In the genomic region with DNA sequence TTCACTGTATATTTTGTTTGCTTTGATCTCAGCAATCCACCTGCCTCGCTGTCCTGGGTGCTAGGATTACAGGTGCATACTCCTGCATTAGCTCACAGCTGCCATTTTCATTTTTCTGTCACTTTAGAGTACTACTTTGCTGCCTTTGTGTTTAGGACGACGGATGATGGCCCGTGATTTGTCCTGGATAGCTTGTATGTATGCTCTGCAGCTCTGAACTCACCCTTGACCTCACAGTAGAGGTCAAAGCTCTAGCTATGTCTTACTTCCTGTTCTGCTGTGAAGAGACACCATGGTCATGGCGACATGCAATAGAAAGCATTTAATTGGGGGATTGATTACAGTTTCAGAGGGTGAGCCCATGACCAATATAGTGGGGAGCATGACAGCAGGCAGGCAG, we compare ENCODE assay signal across 29 mouse cellular contexts. TPM values are rescaled to one million over a fixed set of nuclear protein-coding genes. Genes with fewer than 3 reads are reported as not detected.
DNase-seq lines count a peak whose midpoint lies in the region; ATAC-seq lines count a peak whose summit lies in the region.
"Had no signal": no experiment of that assay in that cellular context is flagged by ENCODE, and none has a peak within 500 bp of the region (broad histone marks: within the 10 kb centered on the region; RNA-seq: fewer than 3 reads in every experiment).

No protein-coding gene starts in this region.

- no peaks in the 10 kb centered on the region for H3K9me3 ChIP-seq in heart, embryonic 10.5 days
- H3K9me3 ChIP-seq in midbrain, embryonic 13.5 days, result no peaks in the 10 kb centered on the region
- H3K9me3 ChIP-seq in midbrain, embryonic 14.5 days (ENCODE audit: control insufficient read depth, low read length), result no peaks in the 10 kb centered on the region
- H3K9me3 ChIP-seq: embryonic facial prominence, embryonic 10.5 days; embryonic facial prominence, embryonic 13.5 days; forebrain, embryonic 13.5 days; G1E; hindbrain, embryonic 12.5 days; hindbrain, embryonic 15.5 days had no signal

- H3K4me3 ChIP-seq in heart, embryonic 10.5 days, result no peak overlapping the region
- no peak overlapping the region for H3K4me3 ChIP-seq in midbrain, embryonic 13.5 days (replicated peaks)
- no peak overlapping the region for H3K4me3 ChIP-seq in midbrain, embryonic 14.5 days (replicated peaks; ENCODE audit: low read depth, low read length)
- H3K4me3 ChIP-seq: embryonic facial prominence, embryonic 10.5 days; embryonic facial prominence, embryonic 13.5 days; erythroblast, embryonic 14.5 days; forebrain, embryonic 13.5 days; gastrocnemius, adult 2 months; hindbrain, embryonic 12.5 days; hindbrain, embryonic 15.5 days had no signal

- no peak for DNase-seq in heart, embryonic 10.5 days (ENCODE audit: low spot score)
- no peak for DNase-seq in heart, adult 9 months (ENCODE audit: low spot score in 2 of 2)
- no peak for DNase-seq in midbrain, embryonic 14.5 days
- DNase-seq in ES-CJ7 (ENCODE audit: low read depth, low spot score), result peak; percentile 75
- DNase-seq in frontal cortex, postnatal 36 days (ENCODE audit: low spot score in 2 of 2), result no peak
- DNase-seq in right cerebral cortex, adult 18-20 months, result no peak
- DNase-seq: adrenal gland, adult 8-10 months; adrenal gland, postnatal 25 days; cerebellum, adult 11-12 months; cerebellum, adult 8-10 months; cerebellum, postnatal 10 days; cerebellum, postnatal 36 days; embryo, embryonic 11 days; gastrocnemius, adult 2 months; gastrocnemius, postnatal 14 days; heart, adult 18-20 months had no signal

- H3K27ac ChIP-seq in heart, embryonic 10.5 days, result peak overlapping the region; percentile 42; the same call in 1 of the 2 replicates
- no peak overlapping the region for H3K27ac ChIP-seq in midbrain, embryonic 13.5 days
- H3K27ac ChIP-seq in midbrain, embryonic 14.5 days (replicated peaks; ENCODE audit: low read depth, low read length), result no peak overlapping the region
- H3K27ac ChIP-seq: embryonic facial prominence, embryonic 10.5 days; embryonic facial prominence, embryonic 13.5 days; forebrain, embryonic 13.5 days; gastrocnemius, adult 2 months; hindbrain, embryonic 12.5 days; hindbrain, embryonic 15.5 days had no signal

- H3K4me2 ChIP-seq in midbrain, embryonic 13.5 days (replicated peaks), result no peak overlapping the region
- H3K4me2 ChIP-seq in midbrain, embryonic 14.5 days (ENCODE audit: low read length), result no peak overlapping the region
- H3K4me2 ChIP-seq: embryonic facial prominence, embryonic 13.5 days; forebrain, embryonic 13.5 days; heart, embryonic 11.5 days; hindbrain, embryonic 12.5 days; hindbrain, embryonic 15.5 days had no signal

- 0 out of 2 replicates have a peak, but pooled peaks have one; percentile 34 for ATAC-seq in midbrain, embryonic 13.5 days
- ATAC-seq in midbrain, embryonic 14.5 days (ENCODE audit: low FRiP score, low TSS enrichment), result no peak
- 0 out of 2 replicates have a peak, but pooled peaks have one; percentile 25 for ATAC-seq in granulocyte monocyte progenitor cell, adult 5-6 weeks (replicated peaks; ENCODE audit: poor library complexity, severe bottlenecking)
- ATAC-seq: activated CD4-positive, CD25-positive, alpha-beta regulatory T cell, adult 4 months; forebrain, embryonic 16.5 days; Patski had no signal

- peaks cover 15% of the 10 kb centered on the region for H3K4me1 ChIP-seq in heart, embryonic 10.5 days
- peaks cover 8% of the 10 kb centered on the region; the same call in 1 of the 2 replicates for H3K4me1 ChIP-seq in midbrain, embryonic 13.5 days (replicated peaks)
- H3K4me1 ChIP-seq in midbrain, embryonic 14.5 days (ENCODE audit: control insufficient read depth, insufficient read depth, low read length), result no peaks in the 10 kb centered on the region
- H3K4me1 ChIP-seq: embryonic facial prominence, embryonic 13.5 days; hindbrain, embryonic 15.5 days had no signal

- H3K9ac ChIP-seq in midbrain, embryonic 13.5 days (replicated peaks), result no peak overlapping the region
- H3K9ac ChIP-seq in midbrain, embryonic 14.5 days (replicated peaks; ENCODE audit: low read length), result no peak overlapping the region
- H3K9ac ChIP-seq: embryonic facial prominence, embryonic 13.5 days; forebrain, embryonic 13.5 days; hindbrain, embryonic 12.5 days; hindbrain, embryonic 15.5 days had no signal

- WGBS in heart, embryonic 10.5 days, result 66% methylated on average over 5 of the region's 5 CpGs
- 75% methylated on average over 5 of the region's 5 CpGs for WGBS in midbrain, embryonic 13.5 days
- WGBS in midbrain, embryonic 14.5 days, result 78% methylated on average over 5 of the region's 5 CpGs

- no peaks in the 10 kb centered on the region for H3K36me3 ChIP-seq in heart, embryonic 10.5 days
- H3K36me3 ChIP-seq in midbrain, embryonic 13.5 days, result no peaks in the 10 kb centered on the region
- H3K36me3 ChIP-seq in midbrain, embryonic 14.5 days (ENCODE audit: control insufficient read depth, insufficient read depth, low read length), result no peaks in the 10 kb centered on the region
- H3K36me3 ChIP-seq: embryonic facial prominence, embryonic 10.5 days; embryonic facial prominence, embryonic 13.5 days; G1E; hindbrain, embryonic 12.5 days; hindbrain, embryonic 15.5 days had no signal

- no peaks in the 10 kb centered on the region for H3K27me3 ChIP-seq in heart, embryonic 10.5 days (ENCODE audit: insufficient read depth, poor library complexity, severe bottlenecking)
- no peaks in the 10 kb centered on the region for H3K27me3 ChIP-seq in midbrain, embryonic 13.5 days
- H3K27me3 ChIP-seq in midbrain, embryonic 14.5 days (ENCODE audit: control insufficient read depth, insufficient read depth, low read length), result no peaks in the 10 kb centered on the region
- H3K27me3 ChIP-seq: hindbrain, embryonic 12.5 days; hindbrain, embryonic 15.5 days; Patski had no signal

RNA-seq across cellular contexts. Expression of gene Akap12, which starts 37.4 kb away (rescaled TPM):
- polyA plus RNA-seq in heart, embryonic 10.5 days (2016; fragmentation: Nextera tagmentation; extraction: Ambion mirVana), result 49.6 and 60.0 TPM in 2 replicates
- polyA plus RNA-seq in midbrain, embryonic 13.5 days (2015; fragmentation: Nextera tagmentation; extraction: Ambion mirVana), result 29.2 and 30.0 TPM in 2 replicates
- polyA plus RNA-seq in midbrain, embryonic 14.5 days (2014; fragmentation: Nextera tagmentation; extraction: Ambion mirVana), result 20.9 and 31.9 TPM in 2 replicates
- total RNA-seq in granulocyte monocyte progenitor cell, adult 5-6 weeks (2014; fragmentation: Nextera tagmentation), result 0.43 TPM in 1 of 2 replicates, not detected in the other
- 0.39 TPM in 1 of 2 replicates, not detected in the other for total RNA-seq in granulocyte monocyte progenitor cell, adult 5-6 weeks (2017)
- polyA plus RNA-seq: G1E had no signal
